Mouse (Mus musculus) cerebellum, postnatal 36 days (tissue): ENCODE data around the gene Gm45753.
"Not testable (repeated sequence)": the region's sequence is repeated elsewhere in the genome, so short reads cannot be mapped to it uniquely, and the experiment has no call there.

Experiments used
- DNase-seq, 2 experiments: peaks; one replicate each; pipeline ENCODE4 v3.0.0; 2021 to 2022; ENCODE audit warnings: mixed read lengths in 2 of 2

Gene Gm45753

GRCm38 (mm10) chr8:45308366-45308765 lies at the start of gene Gm45753:
Gene Gm45753, minus strand, starts transcription at chr8:45308466.
- no peak for DNase-seq

GRCm38 (mm10) chr8:45355809-45356208 lies 47.5 kb upstream of the Gm45753 start:
- no peak for DNase-seq

GRCm38 (mm10) chr8:45345031-45345430 lies 36.8 kb upstream of the Gm45753 start:
- peak; percentile 70 to 74 for DNase-seq

GRCm38 (mm10) chr8:45344298-45344697 lies 36.0 kb upstream of the Gm45753 start:
- no peak for DNase-seq

- DNase-seq = no peak
Observed at GRCm38 (mm10) chr8:45341630-45342628, 33.7 kb upstream of the Gm45753 start.

GRCm38 (mm10) chr8:45333493-45333892 lies 25.2 kb upstream of the Gm45753 start:
- no peak for DNase-seq

- peak; percentile 16 to 17 for DNase-seq
Observed at GRCm38 (mm10) chr8:45332685-45333409, 24.6 kb upstream of the Gm45753 start, which contains the start of gene Cyp4v3. Gene Cyp4v3, minus strand, starts transcription at chr8:45333216.

GRCm38 (mm10) chr8:45330856-45331255 lies 22.6 kb upstream of the Gm45753 start:
- DNase-seq = no peak

GRCm38 (mm10) chr8:45329206-45329980 lies 21.1 kb upstream of the Gm45753 start:
- no peak for DNase-seq

- DNase-seq = not testable (repeated sequence)
Observed at GRCm38 (mm10) chr8:45327076-45327475, 18.8 kb upstream of the Gm45753 start.

- no peak for DNase-seq
Observed at GRCm38 (mm10) chr8:45324151-45324550, 15.9 kb upstream of the Gm45753 start.

- DNase-seq = no peak
Observed at GRCm38 (mm10) chr8:45321365-45321764, 13.1 kb upstream of the Gm45753 start.

- DNase-seq = no peak
Observed at GRCm38 (mm10) chr8:45320930-45321329, 12.7 kb upstream of the Gm45753 start.

- DNase-seq = no peak
Observed at GRCm38 (mm10) chr8:45310967-45311366, 2.7 kb upstream of the Gm45753 start.

GRCm38 (mm10) chr8:45305479-45305878 lies 2.8 kb downstream of the Gm45753 start:
- no peak for DNase-seq

GRCm38 (mm10) chr8:45304354-45304753 lies 3.9 kb downstream of the Gm45753 start:
- no peak for DNase-seq

GRCm38 (mm10) chr8:45302390-45302789 lies 5.9 kb downstream of the Gm45753 start:
- no peak for DNase-seq

- DNase-seq = no peak
Observed at GRCm38 (mm10) chr8:45295276-45295675, 13.0 kb downstream of the Gm45753 start.

GRCm38 (mm10) chr8:45294687-45295086 lies 13.6 kb downstream of the Gm45753 start, which contains the start of gene Klkb1:
Gene Klkb1, minus strand, starts transcription at chr8:45294859.
- no peak for DNase-seq

GRCm38 (mm10) chr8:45291790-45292189 lies 16.5 kb downstream of the Gm45753 start:
- DNase-seq = peak; percentile 42 to 43

GRCm38 (mm10) chr8:45281630-45282029 lies 26.6 kb downstream of the Gm45753 start:
- DNase-seq = no peak

GRCm38 (mm10) chr8:45277453-45277852 lies 30.8 kb downstream of the Gm45753 start:
- no peak for DNase-seq

GRCm38 (mm10) chr8:45274317-45274716 lies 33.9 kb downstream of the Gm45753 start:
- DNase-seq = no peak
